Mouse (Mus musculus) bone marrow macrophage, adult 2 months (primary cell): ENCODE measurements around the gene Dhx37.

Experiments used
- CTCF ChIP-seq: IDR thresholded peaks from 2 replicates; pipeline ENCODE4 v1.5.1; 2012; ENCODE audit warnings: low read depth, mild to moderate bottlenecking, low read length, moderate library complexity
- POLR2A ChIP-seq: IDR thresholded peaks from 2 replicates; pipeline ENCODE4 v1.6.1; 2012; ENCODE audit warnings: mild to moderate bottlenecking, low read depth, low read length, borderline replicate concordance

- no peak for TF ChIP-seq POLR2A
- TF ChIP-seq CTCF: no peak
These were observed 69.0 kb downstream of the Dhx37 start for GRCm38 (mm10) chr5:125364851-125365429.
